Mouse (Mus musculus): ENCODE data around the gene Rfxap. TPM values are rescaled to one million over a fixed set of nuclear protein-coding genes. Genes with fewer than 3 reads are reported as not detected.
A peak's percentile ranks its signal among the peaks of the same experiment; 100 is the strongest.

Gene Rfxap
- polyA plus RNA-seq, 1 experiment from 2014 or later = 45.7 TPM

DNA sequence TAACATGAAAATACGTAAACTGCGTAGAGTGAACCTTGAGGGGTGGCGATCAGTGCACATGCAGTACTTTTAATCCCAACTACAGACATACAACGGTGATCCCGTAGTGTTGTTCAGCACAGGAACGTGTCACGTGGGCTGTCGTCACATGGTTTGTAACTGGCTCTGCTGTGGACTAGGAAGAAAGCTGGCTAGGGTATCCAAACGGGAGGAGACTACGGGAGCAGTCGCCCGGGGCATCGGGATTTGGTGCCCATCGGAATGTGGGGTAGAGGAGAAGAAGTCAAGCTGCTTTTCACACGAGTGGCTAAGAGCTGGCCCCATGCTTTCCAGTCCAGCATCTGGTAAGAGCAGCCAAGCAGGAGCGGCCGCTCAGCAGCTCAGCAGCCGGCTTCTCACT lies 43.2 kb downstream of the Rfxap start:
- Histone ChIP-seq H3K4me1 (no peaks in the 10 kb centered on the region), H3K27me3 (no peaks in the 10 kb centered on the region), H3K4me3 (no peak overlapping the region), H3K27ac (replicated peaks) (no peak overlapping the region), H3K36me3 (no peaks in the 10 kb centered on the region), H3K9ac (replicated peaks) (no peak overlapping the region), H3K4me2 (replicated peaks) (peak overlapping the region; percentile 6; the same call in 1 of the 2 replicates), H3K9me3 (no peaks in the 10 kb centered on the region)
- WGBS = 81% methylated on average over 18 of the region's 18 CpGs
- ATAC-seq (replicated peaks) = no peak

- H3K36me3 ChIP-seq = no peaks in the 10 kb centered on the region
- no peak overlapping the region for H3K4me3 ChIP-seq
- no peak overlapping the region for H3K27ac ChIP-seq (replicated peaks)
- H3K4me2 ChIP-seq (replicated peaks) = no peak overlapping the region
- no peak for ATAC-seq (replicated peaks)
- H3K9ac ChIP-seq (replicated peaks) = no peak overlapping the region
- H3K4me1 ChIP-seq = peaks cover 3% of the 10 kb centered on the region
- no peaks in the 10 kb centered on the region for H3K27me3 ChIP-seq
- 79% methylated on average over 1 of the region's 1 CpGs for WGBS
- H3K9me3 ChIP-seq = no peaks in the 10 kb centered on the region
Observed at GRCm38 (mm10) chr3:54761258-54761657, 46.3 kb downstream of the Rfxap start.

GRCm38 (mm10) chr3:54760321-54761115 lies 47.1 kb downstream of the Rfxap start:
- Histone ChIP-seq H3K36me3 (no peaks in the 10 kb centered on the region), H3K27ac (replicated peaks) (no peak overlapping the region), H3K4me2 (replicated peaks) (no peak overlapping the region), H3K9me3 (no peaks in the 10 kb centered on the region), H3K4me1 (peaks cover 10% of the 10 kb centered on the region), H3K9ac (replicated peaks) (no peak overlapping the region), H3K27me3 (0 out of 2 replicates have a peak, but pooled peaks cover 5% of the 10 kb centered on the region), H3K4me3 (no peak overlapping the region)
- 74% methylated on average over 15 of the region's 15 CpGs for WGBS
- ATAC-seq (replicated peaks) = no peak

- no peak overlapping the region for H3K27ac ChIP-seq (replicated peaks)
- no peak overlapping the region for H3K4me3 ChIP-seq
- H3K27me3 ChIP-seq = 0 out of 2 replicates have a peak, but pooled peaks cover 5% of the 10 kb centered on the region
- ATAC-seq (replicated peaks) = no peak
- no peaks in the 10 kb centered on the region for H3K36me3 ChIP-seq
- WGBS = 79% methylated on average over 9 of the region's 9 CpGs
- H3K4me2 ChIP-seq (replicated peaks) = no peak overlapping the region
- no peaks in the 10 kb centered on the region for H3K9me3 ChIP-seq
- no peak overlapping the region for H3K9ac ChIP-seq (replicated peaks)
- H3K4me1 ChIP-seq = peaks cover 17% of the 10 kb centered on the region
Observed at GRCm38 (mm10) chr3:54759211-54759610, 48.4 kb downstream of the Rfxap start.

- Histone ChIP-seq H3K4me1 (peaks cover 17% of the 10 kb centered on the region), H3K4me3 (no peak overlapping the region), H3K9me3 (no peaks in the 10 kb centered on the region), H3K4me2 (replicated peaks) (no peak overlapping the region), H3K9ac (replicated peaks) (no peak overlapping the region), H3K27me3 (0 out of 2 replicates have a peak, but pooled peaks cover 5% of the 10 kb centered on the region), H3K36me3 (no peaks in the 10 kb centered on the region), H3K27ac (replicated peaks) (no peak overlapping the region)
- no peak for ATAC-seq (replicated peaks)
- 89% methylated on average over 8 of the region's 8 CpGs for WGBS
Observed at GRCm38 (mm10) chr3:54757446-54757845, 50.1 kb downstream of the Rfxap start.

DNA sequence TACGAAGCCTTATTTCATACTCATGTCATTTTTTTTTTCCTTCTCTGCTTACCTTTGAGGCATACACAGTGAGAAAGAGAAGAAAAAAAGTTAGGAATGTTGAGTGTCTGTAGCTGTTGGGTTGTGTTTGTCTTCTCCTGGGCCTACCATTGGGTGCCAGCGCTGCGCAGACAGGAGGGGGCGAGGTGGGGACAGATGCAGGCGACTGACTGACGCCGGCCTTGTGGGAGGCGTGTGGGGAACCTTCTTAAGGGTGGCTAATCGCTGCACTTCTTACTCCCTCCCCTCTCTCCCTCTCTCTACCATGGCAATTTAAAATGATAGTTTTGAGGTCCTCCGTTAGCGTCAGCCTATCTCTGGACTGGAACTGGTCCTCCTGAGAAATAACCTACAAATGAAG lies 51.5 kb downstream of the Rfxap start:
- Histone ChIP-seq H3K4me2 (replicated peaks) (peak overlapping the region; percentile 100), H3K4me3 (peak overlapping the region; percentile 63), H3K27ac (replicated peaks) (no peak overlapping the region), H3K9ac (replicated peaks) (peak overlapping the region; percentile 65), H3K9me3 (no peaks in the 10 kb centered on the region), H3K27me3 (0 out of 2 replicates have a peak, but pooled peaks cover 5% of the 10 kb centered on the region), H3K4me1 (peaks cover 17% of the 10 kb centered on the region), H3K36me3 (peaks cover 3% of the 10 kb centered on the region)
- peak; percentile 44; the same call in 1 of the 2 replicates for ATAC-seq (replicated peaks)
- WGBS = 4% methylated on average over 11 of the region's 11 CpGs

DNA sequence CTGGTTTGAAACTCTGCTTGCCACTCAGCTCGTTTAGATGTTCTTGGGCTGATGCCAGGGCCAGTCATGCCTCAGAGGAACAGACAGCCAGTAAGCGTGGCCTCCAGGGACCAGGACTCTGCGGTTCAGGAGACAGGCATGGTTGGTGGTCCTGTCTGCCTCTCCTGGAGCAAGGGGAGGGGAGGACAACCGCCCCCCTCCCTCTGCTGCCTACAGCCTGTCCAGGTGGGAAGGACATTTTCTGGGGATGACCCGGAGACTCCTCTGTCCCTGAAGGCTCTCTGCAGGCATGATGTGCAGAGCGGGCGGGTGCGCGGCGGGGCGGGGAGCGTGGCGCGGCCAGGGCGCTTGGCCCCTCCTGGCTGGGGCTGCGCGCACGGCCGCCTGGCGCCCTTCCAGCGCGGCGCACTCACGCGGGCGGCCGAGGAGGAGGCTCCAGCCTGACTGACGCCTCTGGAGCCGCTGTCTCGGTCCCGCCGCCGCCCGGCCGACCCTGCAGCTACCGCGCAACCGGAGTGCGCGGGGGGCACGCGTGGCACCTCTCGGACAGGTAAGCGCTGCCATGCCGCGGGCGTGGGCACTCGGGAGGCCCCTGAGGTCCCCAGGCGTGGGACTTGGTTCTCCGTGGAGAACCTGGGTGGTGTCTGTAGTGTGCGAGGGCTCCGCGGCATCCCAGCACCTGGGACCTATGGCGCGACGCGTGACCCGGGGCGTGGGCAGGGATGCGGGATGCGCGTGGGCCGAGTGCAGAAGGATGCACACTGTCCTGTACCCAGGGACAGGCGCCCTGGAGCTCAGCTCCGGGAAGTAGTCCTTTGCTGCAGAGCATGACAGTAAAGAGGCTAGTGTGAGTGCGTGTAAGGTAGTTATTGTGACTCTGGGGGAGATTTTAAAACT lies 52.2 kb downstream of the Rfxap start, which contains the start of gene Smad9:
Smad9 (plus strand) TSS at position 438 of the 897 bp plus-strand sequence.
- ATAC-seq (replicated peaks) = peak; percentile 77
- Histone ChIP-seq H3K36me3 (peaks cover 10% of the 10 kb centered on the region), H3K27me3 (0 out of 2 replicates have a peak, but pooled peaks cover 5% of the 10 kb centered on the region), H3K4me3 (peak within 1 kb of the TSS; percentile 63), H3K4me2 (replicated peaks) (peak within 1 kb of the TSS; percentile 100), H3K9me3 (no peaks in the 10 kb centered on the region), H3K4me1 (peaks cover 17% of the 10 kb centered on the region), H3K9ac (replicated peaks) (peak within 1 kb of the TSS; percentile 65), H3K27ac (replicated peaks) (no peak within 1 kb of the TSS)
- WGBS = under 1% methylated on average over 58 of the region's 66 CpGs

DNA sequence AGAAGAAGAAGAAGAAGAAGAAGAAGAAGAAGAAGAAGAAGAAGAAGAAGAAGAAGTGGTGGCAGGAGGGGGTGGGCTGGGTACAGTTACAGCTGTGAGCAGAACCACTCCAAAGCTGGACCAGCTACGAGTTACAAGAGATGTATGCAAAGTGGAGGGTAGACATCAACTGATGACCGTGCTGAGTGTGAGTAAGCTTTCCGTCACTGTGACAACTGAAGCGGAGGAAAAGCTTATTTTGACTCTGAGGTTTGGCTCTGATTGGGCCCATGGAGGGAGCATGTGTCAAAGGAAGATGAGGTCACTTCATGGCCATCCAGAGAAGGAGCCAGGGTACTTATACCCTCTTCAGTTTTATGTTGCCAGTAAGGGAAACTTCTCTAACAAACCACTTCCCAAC lies 54.2 kb downstream of the Rfxap start:
- no peak for ATAC-seq (replicated peaks)
- 0 out of 2 replicates have a peak, but pooled peaks cover 5% of the 10 kb centered on the region for H3K27me3 ChIP-seq
- no peak overlapping the region for H3K9ac ChIP-seq (replicated peaks)
- WGBS = 74% methylated on average over 4 of the region's 4 CpGs
- no peak overlapping the region for H3K4me3 ChIP-seq
- H3K27ac ChIP-seq (replicated peaks) = no peak overlapping the region
- peaks cover 17% of the 10 kb centered on the region for H3K4me1 ChIP-seq
- H3K9me3 ChIP-seq = no peaks in the 10 kb centered on the region
- peaks cover 28% of the 10 kb centered on the region for H3K36me3 ChIP-seq
- H3K4me2 ChIP-seq (replicated peaks) = no peak overlapping the region

Other genes starting within 250 kb of the Rfxap start
- gene Supt20, start 115.0 kb downstream of the Rfxap start, polyA plus RNA-seq (2015; fragmentation: Nextera tagmentation; extraction: Ambion mirVana) = 102 and 105 TPM in 2 replicates
- 0.51 and 0.56 TPM in 2 replicates for gene Gm21958, start 93.4 kb downstream of the Rfxap start, polyA plus RNA-seq (2015; fragmentation: Nextera tagmentation; extraction: Ambion mirVana)
- 91.2 and 93.1 TPM in 2 replicates for gene Exosc8, start 72.4 kb downstream of the Rfxap start, polyA plus RNA-seq (2015; fragmentation: Nextera tagmentation; extraction: Ambion mirVana)
- 51.1 and 51.6 TPM in 2 replicates for gene Alg5, start 72.3 kb downstream of the Rfxap start, polyA plus RNA-seq (2015; fragmentation: Nextera tagmentation; extraction: Ambion mirVana)
- gene Smad9, start 52.2 kb downstream of the Rfxap start, polyA plus RNA-seq (2015; fragmentation: Nextera tagmentation; extraction: Ambion mirVana) = 0.17 and 0.25 TPM in 2 replicates
- 1.1 and 1.3 TPM in 2 replicates for gene Sertm1, start 108.1 kb upstream of the Rfxap start, polyA plus RNA-seq (2015; fragmentation: Nextera tagmentation; extraction: Ambion mirVana)
- 1.9 and 3.0 TPM in 2 replicates for gene Ccna1, start 247.7 kb upstream of the Rfxap start, polyA plus RNA-seq (2015; fragmentation: Nextera tagmentation; extraction: Ambion mirVana)

All from forebrain, embryonic 15.5 days (tissue).